Mouse (Mus musculus) layer of hippocampus, postnatal 36 days (tissue): Measurements from ENCODE around the gene Ndc80. TPM values are rescaled to one million over a fixed set of nuclear protein-coding genes. Genes with fewer than 3 reads are reported as not detected.
"Not testable (repeated sequence)": the region's sequence is repeated elsewhere in the genome, so short reads cannot be mapped to it uniquely, and the experiment has no call there.

ENCODE experiments used
- DNase-seq, 2 experiments: peaks; one replicate each; pipeline ENCODE4 v3.0.0; 2022
- total RNA-seq, 2 experiments: library from RNA; stranded (reverse); gene quantifications; 2 replicates each; pipeline ENCODE4 v1.2.3; 2021

Ndc80 gene
- under 1 TPM; 0.53 to 0.55 TPM for total RNA-seq

GRCm38 (mm10) chr17:71526711-71527564 is at the start of gene Ndc80:
TSS of gene Ndc80 (minus strand) at chr17:71526857.
- DNase-seq: peak; percentile 86 to 89

DNA sequence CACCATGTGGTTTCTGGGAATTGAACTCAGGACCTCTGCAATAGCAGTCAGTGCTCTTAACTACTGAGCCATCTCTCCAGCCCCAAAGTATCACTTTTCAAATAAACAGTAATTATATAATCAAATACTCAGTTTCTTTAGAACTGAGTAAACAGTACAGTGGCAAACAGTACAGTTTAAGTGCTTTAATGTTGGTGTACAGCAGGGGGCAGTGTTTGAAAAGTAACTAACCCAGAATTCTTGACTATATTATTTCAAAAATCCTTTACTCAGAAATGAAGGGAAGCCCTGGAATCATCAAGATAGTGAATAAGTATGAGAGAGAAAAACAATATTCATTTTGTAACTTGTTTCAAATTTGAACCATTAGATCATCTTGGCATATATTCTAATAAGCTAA is 35.0 kb upstream of the Ndc80 start:
- peak in 1 of 2 experiments; percentile 17 for DNase-seq

DNA sequence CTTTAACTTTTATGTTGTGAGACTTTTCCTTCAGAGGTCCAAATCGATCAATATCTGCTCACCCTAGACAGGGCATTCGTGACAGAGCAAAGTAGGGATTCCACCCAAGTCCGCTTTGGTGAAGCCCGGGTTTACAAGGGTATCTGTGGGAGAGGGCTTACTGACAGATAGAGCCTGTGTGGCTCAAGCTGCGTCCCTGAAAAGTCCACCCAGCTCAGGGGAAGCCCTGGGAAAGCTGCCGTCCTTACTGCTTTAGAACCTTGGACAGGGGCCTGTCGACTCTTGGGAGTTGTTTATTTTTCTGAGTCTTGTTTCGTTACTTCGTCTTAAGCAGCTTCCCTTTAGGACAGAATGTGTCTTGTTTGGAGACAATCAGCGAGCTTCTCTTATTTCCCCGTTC is 26.2 kb upstream of the Ndc80 start:
- DNase-seq: no peak

- DNase-seq: peak; percentile 79 to 83
Observed at GRCm38 (mm10) chr17:71551757-71552451, 25.2 kb upstream of the Ndc80 start, which contains the start of gene Spdya. TSS of gene Spdya (plus strand) at chr17:71552061.

DNA sequence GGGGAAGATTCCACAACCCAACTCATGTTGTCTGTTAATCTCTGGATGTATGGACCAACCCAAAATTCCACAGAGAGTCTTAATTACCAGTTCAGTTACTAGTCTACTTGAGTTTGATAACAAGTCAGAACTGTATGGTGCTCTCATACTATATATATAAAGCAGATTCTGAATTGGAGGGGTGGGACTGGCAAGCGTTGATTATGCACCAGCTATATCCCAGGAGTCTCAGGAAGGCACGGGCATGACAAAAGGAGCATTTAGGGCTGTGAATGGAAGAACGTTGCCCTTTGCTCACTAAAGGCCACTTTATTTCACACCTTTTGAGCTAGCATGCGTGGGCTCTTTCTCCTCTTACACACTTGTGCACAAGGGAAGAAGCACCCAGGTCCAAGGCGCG is 24.7 kb upstream of the Ndc80 start:
- DNase-seq: no peak

DNA sequence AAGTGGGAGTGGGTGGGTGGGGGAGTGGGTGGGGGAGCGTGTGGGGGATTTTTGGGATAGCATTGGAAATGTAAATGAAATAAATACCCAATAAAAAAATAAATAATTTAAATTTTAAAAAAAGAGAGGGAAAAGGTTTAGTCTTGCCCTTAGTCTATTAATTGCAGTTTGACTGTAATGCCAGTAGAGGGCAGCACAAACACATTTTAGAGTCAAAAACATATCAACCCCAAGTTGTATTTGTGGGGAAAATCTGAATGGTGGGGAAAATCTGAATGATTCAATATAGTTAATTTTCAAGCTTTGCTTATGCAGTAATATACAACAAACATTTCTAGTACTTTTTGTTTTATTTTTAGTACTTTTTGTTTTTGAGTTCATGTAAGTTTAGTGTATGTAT is 21.9 kb upstream of the Ndc80 start:
- DNase-seq: no peak

GRCm38 (mm10) chr17:71537164-71537563 is 10.5 kb upstream of the Ndc80 start:
- DNase-seq: no peak

DNA sequence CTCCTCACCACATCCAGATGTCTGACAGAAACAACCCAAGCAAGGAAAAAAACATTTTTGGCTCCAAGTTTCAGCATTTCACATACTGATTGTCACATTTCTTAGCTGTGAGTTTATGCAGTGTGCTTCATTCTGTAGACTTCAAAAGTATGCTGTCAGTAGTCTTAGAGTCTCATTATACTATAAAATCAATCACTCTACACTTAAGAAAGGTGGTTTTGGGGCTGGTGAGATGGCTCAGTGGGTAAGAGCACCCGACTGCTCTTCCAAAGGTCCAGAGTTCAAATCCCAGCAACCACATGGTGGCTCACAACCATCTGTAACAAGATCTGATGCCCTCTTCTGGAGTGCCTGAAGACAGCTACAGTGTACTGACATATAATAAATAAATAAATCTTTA is 8.9 kb upstream of the Ndc80 start:
- not testable (repeated sequence) for DNase-seq

GRCm38 (mm10) chr17:71528042-71528441 is 1.4 kb upstream of the Ndc80 start:
- DNase-seq: no peak

- DNase-seq: no peak
Observed at GRCm38 (mm10) chr17:71526302-71526708, 352 bp downstream of the Ndc80 start.

DNA sequence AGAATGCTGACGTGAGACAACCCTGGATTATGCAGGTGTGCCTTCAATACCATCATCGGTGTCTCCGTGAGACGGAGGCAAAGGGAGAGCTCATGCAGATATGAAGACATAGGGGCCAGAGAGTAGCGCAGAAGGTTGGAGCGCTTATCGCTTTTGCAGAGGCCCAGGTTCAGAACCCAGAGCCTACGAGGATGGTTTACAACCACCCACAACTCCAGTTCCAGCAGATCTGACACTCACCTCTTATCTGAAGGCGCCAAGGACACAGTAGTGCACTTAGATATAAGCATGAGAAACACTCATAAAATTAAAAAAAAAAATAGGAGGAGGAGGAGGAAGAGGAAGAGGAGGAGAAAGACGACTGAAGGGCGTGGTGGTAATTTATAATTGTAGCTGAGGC is 16.4 kb downstream of the Ndc80 start:
- no peak for DNase-seq

DNA sequence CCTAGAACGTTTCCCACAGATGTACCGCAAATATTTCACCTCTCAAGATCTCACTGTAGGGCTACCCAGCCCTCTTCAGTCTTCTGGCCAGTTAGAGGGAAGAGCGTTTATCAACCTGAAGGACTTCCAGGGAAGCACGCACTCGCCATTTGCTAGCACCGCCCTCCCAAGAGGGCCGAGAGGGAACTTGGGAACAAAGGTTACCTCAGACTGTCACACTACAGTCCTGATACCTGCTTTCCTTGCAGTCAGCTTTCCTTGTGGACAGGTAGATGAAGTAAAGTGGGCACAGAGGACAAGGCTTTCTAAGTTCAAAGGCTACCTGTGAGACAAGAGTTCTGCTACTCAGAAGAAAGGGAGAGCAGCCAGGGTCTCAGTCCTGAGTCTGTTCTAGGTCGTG is 19.8 kb downstream of the Ndc80 start:
- no peak for DNase-seq

DNA sequence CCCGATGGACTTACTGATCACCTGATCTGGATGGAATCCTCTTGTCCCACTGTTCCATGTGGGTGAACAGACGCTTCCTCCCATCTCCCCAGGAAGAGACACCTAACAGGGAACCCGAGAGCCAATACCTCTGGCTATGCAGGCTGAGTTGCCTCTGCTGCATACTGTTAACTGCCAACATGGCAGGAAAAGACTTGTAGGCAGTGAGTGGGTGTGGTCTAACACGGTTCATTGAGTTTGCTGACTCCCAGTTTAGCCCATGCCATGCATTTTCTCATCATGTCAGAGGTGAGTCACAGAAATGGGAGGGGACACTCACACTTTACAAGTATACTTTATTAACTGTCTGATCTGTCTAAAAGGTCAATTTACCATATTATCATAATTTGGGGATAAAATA is 30.9 kb downstream of the Ndc80 start:
- no peak for DNase-seq

- no peak for DNase-seq
Observed at GRCm38 (mm10) chr17:71491332-71491686, 35.3 kb downstream of the Ndc80 start.

DNA sequence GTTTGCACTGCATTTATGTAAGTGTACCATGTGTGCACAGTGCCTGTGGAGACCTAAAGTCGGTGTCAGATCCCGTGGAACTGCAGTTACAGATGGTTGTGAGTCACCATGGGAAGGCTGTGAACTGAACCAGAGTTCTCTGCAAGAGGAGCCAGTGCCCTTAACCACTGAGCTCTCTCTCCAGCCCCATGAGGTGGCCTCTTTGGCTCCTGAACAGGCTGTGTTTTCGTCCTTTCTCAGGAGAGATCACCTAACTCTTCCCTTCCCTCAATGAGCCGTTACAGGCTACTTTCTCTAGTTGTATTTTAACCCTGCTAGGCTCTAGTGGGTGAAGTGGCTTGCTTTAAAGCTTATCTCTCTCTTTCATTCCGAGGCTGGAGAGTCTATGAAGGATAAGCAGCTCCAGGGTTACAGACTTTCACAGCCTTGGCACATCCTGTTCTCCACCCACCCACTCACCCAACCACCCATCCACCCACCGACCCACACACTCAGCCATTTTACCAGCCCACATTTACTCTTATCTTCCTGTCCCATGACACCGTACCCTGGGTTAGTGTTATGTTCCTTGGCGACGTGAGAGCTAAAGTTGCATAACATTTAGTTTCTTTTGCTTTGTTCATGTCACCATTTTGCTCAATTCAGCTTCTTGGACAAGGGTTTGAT is 35.9 kb downstream of the Ndc80 start:
- no peak for DNase-seq

DNA sequence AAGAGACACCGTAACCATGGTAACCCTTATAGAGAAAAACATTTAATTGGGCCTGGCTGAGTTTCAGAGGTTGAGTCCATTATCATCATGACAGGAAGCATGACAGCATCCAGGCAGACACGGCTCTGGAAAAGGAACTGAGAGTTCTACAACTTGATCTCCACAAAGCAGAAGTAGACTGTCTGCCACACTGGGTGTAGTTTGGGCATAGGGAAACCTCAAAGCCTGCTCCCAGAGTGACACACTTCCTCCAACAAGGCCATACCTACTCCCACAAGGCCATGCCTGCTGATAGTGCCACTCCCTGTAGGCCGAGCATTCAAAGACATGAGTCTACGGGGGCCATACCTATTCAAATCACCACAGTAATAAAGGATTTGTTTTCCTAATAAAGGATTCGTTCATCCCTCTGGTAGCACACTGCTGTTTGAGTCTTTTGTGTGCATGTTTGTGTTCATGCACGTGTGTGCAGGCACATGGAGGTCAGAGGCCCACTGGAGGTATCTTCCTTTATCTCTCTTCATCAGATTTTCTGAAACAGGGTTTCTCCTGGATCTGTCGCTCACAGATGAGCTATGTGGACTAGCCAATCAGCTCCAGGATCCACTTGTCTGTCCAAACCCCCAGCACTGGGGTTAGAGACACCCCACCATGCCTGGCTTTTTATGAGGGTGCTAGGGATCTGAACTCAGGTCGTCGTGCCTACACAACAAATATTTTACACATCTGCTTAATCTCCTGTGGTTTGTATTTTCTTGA is 36.8 kb downstream of the Ndc80 start:
- DNase-seq: no peak

DNA sequence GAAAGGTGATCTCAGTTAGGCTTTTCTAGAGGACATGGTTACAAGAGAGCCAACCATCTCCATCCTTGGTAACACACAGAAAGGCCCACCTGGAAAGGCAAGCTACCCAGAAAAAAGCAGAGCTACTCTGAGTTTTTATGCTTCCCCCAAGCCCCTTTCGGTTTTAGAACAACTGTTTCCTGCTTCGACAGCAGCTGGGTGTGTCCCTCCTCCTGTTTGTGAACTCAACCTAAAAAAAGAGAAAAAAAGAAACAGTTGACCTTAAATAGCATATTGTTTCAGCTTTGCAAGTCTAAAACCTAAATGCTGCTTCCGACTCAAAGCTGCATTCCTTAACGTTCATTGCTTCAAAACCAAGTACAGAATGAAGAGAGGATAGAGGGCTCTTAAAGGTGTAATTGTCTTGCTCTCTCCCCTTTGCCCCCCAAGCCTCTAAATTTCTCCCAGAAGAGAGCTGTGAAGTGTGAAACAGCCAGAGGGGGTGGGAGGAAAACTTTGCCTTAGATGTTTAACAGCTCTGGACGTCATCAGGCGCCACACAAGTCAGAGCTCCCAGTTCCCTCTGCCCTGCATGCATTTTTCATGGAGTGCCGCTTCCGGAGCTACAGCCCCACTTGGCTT is 40.3 kb downstream of the Ndc80 start:
- DNase-seq: no peak

- DNase-seq: no peak
Observed at GRCm38 (mm10) chr17:71485791-71486230, 40.8 kb downstream of the Ndc80 start.

DNA sequence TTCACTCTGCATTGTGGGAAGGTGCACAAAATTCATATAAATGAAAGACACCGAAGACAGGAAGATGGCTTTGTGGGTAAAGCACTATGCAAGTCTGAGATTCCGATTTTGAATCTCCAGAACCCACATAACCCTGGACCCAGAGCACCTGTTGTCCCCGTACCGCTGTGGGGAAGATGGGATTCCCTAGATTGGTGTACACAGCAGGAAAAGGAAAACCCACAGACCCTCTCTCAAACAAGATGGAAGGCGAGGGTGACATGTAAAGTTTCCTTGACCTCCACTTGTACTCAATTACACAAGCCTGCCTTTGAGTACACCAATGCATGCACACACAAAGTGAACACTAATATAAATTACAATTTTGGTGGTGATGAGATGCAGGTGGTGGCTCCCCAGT is 41.9 kb downstream of the Ndc80 start:
- DNase-seq: no peak

DNA sequence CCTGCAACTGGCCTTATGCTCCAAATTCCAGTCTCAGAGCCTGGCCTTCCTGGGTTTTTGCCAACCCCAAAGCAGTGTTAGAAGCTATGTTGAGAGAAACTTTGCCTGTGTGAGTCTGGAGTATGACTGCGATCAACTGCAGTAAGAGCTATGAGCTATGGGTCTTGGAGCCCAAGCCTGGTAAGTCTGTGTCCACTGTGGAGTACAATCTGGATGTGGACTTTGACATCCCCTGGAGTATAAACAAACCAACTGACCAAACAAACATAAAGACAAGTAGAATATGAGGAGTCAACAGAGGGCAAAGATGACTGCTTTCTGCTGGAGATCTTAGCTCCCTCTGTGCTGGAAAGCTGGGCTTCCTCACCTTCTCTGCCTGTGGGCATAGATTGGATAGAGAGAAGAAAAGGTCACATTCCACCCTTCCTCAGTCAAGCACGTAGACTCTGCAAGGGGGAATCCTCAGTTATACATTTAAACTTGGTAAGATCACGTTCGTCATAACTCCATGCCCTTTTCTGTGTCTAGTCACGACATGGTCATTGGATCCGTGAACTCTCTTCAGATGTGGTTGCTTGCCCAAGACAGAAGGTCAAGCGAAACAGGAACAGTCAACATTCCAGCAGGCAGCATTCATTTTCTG is 43.1 kb downstream of the Ndc80 start:
- no peak for DNase-seq

DNA sequence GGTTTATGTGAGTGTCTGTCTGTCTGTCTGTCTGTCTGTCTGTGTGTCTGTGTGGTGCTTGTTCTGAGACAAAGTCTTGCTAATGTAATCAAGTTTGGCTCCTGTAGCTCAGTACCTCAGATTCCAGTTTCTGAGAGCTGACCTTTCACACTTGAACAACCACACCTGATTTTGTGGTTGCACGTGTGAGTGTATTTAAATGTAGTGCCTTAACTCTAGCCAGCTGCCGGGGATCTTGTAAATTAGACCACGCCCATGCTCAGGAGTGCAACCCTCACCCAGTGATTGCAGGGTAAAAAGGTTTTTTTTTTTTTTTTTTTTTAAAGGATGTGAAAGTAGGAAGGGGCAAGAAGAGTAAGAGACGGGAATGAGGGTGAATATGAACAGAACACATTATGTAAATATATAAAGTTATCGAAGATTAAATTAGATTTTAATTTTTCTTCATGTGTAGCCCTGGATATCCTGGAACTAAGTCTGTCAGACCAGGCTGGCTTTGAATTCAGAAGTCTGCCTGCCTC is 47.2 kb downstream of the Ndc80 start:
- DNase-seq: no peak
